ENCODE assay signal across 32 mouse cellular contexts in genomic region chr6:79057531-79057930, GRCm38 (mm10).
"Had no signal": no experiment of that assay in that cellular context is flagged by ENCODE, and none has a peak within 500 bp of the region (broad histone marks: within the 10 kb centered on the region; RNA-seq: fewer than 3 reads in every experiment).

No protein-coding gene starts in this region.

- ATAC-seq: liver, embryonic 12.5 days; liver, postnatal 0 days; lung, postnatal 0 days; midbrain, embryonic 13.5 days; midbrain, embryonic 15.5 days; midbrain, embryonic 16.5 days had no signal

- H3K27me3 ChIP-seq: limb, embryonic 12.5 days; limb, embryonic 13.5 days; limb, embryonic 15.5 days; liver, embryonic 12.5 days; liver, embryonic 13.5 days; liver, embryonic 15.5 days; lung, embryonic 15.5 days; megakaryocyte, embryonic 14.5 days; midbrain, embryonic 12.5 days; midbrain, embryonic 13.5 days; midbrain, embryonic 15.5 days; neural tube, embryonic 12.5 days had no signal

- H3K4me2 ChIP-seq: limb, embryonic 12.5 days; limb, embryonic 13.5 days; limb, embryonic 15.5 days; liver, embryonic 11.5 days; liver, embryonic 12.5 days; liver, embryonic 13.5 days; liver, embryonic 15.5 days; lung, embryonic 14.5 days; lung, embryonic 15.5 days; midbrain, embryonic 11.5 days; midbrain, embryonic 12.5 days; midbrain, embryonic 13.5 days; midbrain, embryonic 15.5 days; neural tube, embryonic 12.5 days had no signal

- H3K4me1 ChIP-seq: limb, embryonic 10.5 days; limb, embryonic 12.5 days; limb, embryonic 13.5 days; limb, embryonic 15.5 days; liver, embryonic 12.5 days; liver, embryonic 13.5 days; liver, embryonic 15.5 days; lung, embryonic 15.5 days; megakaryocyte, embryonic 14.5 days; midbrain, embryonic 10.5 days; midbrain, embryonic 12.5 days; midbrain, embryonic 13.5 days; midbrain, embryonic 15.5 days; neural tube, embryonic 12.5 days had no signal

- H3K4me3 ChIP-seq: limb, embryonic 10.5 days; limb, embryonic 12.5 days; limb, embryonic 13.5 days; limb, embryonic 15.5 days; liver, embryonic 12.5 days; liver, embryonic 13.5 days; liver, embryonic 15.5 days; lung, embryonic 15.5 days; megakaryocyte, embryonic 14.5 days; midbrain, embryonic 10.5 days; midbrain, embryonic 12.5 days; midbrain, embryonic 13.5 days; midbrain, embryonic 15.5 days; myocyte; neural tube, embryonic 12.5 days had no signal

- H3K36me3 ChIP-seq: limb, embryonic 10.5 days; limb, embryonic 12.5 days; limb, embryonic 13.5 days; limb, embryonic 15.5 days; liver, embryonic 12.5 days; liver, embryonic 13.5 days; liver, embryonic 15.5 days; lung, embryonic 15.5 days; midbrain, embryonic 10.5 days; midbrain, embryonic 12.5 days; midbrain, embryonic 13.5 days; midbrain, embryonic 15.5 days; neural tube, embryonic 12.5 days had no signal

- DNase-seq: left cerebral cortex, postnatal 4 days; liver; liver, embryonic 13.5 days; liver, postnatal 0 days; lung, adult 18-20 months; lung, adult 2 months; lung, embryonic 14.5 days; lung, postnatal 10 days; lung, postnatal 14 days; lung, postnatal 36 days; lung, postnatal 4 days; midbrain, embryonic 14.5 days had no signal

- H3K9me3 ChIP-seq: limb, embryonic 10.5 days; limb, embryonic 12.5 days; limb, embryonic 13.5 days; limb, embryonic 15.5 days; liver, embryonic 12.5 days; liver, embryonic 13.5 days; liver, embryonic 15.5 days; lung, embryonic 15.5 days; megakaryocyte, embryonic 14.5 days; midbrain, embryonic 10.5 days; midbrain, embryonic 12.5 days; midbrain, embryonic 13.5 days; midbrain, embryonic 15.5 days; neural tube, embryonic 12.5 days had no signal

- H3K9ac ChIP-seq: limb, embryonic 12.5 days; limb, embryonic 13.5 days; limb, embryonic 15.5 days; liver, embryonic 12.5 days; liver, embryonic 13.5 days; liver, embryonic 14.5 days; liver, embryonic 15.5 days; liver, postnatal 0 days; lung, embryonic 14.5 days; lung, embryonic 15.5 days; midbrain, embryonic 12.5 days; midbrain, embryonic 13.5 days; midbrain, embryonic 15.5 days; neural tube, embryonic 12.5 days had no signal

- H3K27ac ChIP-seq: limb, embryonic 10.5 days; limb, embryonic 12.5 days; limb, embryonic 13.5 days; limb, embryonic 15.5 days; liver, embryonic 12.5 days; liver, embryonic 13.5 days; liver, embryonic 14.5 days; liver, embryonic 15.5 days; lung, embryonic 15.5 days; macrophage; midbrain, embryonic 10.5 days; midbrain, embryonic 12.5 days; midbrain, embryonic 13.5 days; midbrain, embryonic 15.5 days; neural tube, embryonic 12.5 days had no signal
